Mouse (Mus musculus) ES-Bruce4 (cell line): ENCODE results near the gene Immp2l.

ENCODE experiments used
- CTCF ChIP-seq: IDR thresholded peaks from one replicate; pipeline ENCODE4 v1.8.1; 2011; ENCODE audit warnings: low read depth, low read length
- EP300 ChIP-seq: IDR thresholded peaks from 2 replicates; pipeline ENCODE4 v1.6.1; 2011; ENCODE audit warnings: low read depth, low read length; ENCODE audit not compliant: insufficient read depth

DNA sequence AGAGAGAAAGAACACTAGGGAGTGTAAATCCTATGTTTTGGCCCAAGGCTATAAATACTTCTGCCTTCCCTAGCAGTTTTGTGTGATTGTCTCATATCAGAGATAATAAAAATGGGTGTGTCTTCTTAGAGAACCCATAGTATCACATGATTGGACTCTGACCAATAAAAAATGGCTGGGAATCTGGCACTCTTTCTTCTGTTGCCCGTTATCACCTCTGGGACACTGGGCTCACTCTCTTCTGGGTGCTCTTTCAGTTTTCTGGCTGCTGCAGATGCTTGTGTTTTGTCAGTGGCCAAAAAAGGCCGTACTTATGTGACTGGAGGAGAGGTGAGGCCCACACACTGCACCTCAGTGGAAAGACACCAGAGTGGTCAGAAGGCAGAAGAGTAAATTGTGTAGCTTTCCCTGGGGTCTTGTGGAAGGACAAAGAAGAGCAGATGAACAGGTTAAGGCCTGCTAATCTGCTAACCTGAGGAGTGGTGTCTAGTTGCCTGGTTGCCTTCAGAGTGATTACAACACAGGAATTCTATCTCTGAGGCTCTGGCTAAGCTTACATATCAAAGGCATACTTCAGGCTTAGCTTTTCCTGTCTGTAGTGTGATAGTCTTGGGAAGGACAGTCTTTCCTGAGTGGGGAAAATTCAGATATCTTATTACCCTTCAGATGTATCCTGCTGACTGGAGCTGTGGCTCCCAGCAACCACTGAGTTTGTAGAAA lies 60.6 kb downstream of the Immp2l start:
- TF ChIP-seq CTCF = no peak
- no peak for TF ChIP-seq EP300
